Mouse (Mus musculus) neural tube, embryonic 12.5 days (tissue): ENCODE results near the gene Csrnp3. TPM values are rescaled to one million over a fixed set of nuclear protein-coding genes. Genes with fewer than 3 reads are reported as not detected.
"Not testable (repeated sequence)": the region's sequence is repeated elsewhere in the genome, so short reads cannot be mapped to it uniquely, and the experiment has no call there.

ENCODE experiments used
- ATAC-seq: fragments of 200-750 bp; cut with Nextera tagmentation; 2 replicates; pipeline ENCODE4 v1.8.0; 2017; ENCODE audit warnings: low read depth, mild to moderate bottlenecking, moderate TSS enrichment, moderate library complexity; ENCODE audit not compliant: low FRiP score
- H3K27ac ChIP-seq: fragments of 300-500 bp; sonication (generic); 2 replicates; pipeline ENCODE4 v1.5.1; 2016
- H3K27me3 ChIP-seq: fragments of 300-500 bp; sonication (generic); replicated peaks from 2 replicates; pipeline ENCODE4 v1.6.1; 2016; ENCODE audit warnings: mild to moderate bottlenecking
- H3K36me3 ChIP-seq: fragments of 300-500 bp; sonication (generic); 2 replicates; pipeline ENCODE4 v1.6.1; 2016; ENCODE audit warnings: mild to moderate bottlenecking
- H3K4me1 ChIP-seq: fragments of 300-500 bp; sonication (generic); 2 replicates; pipeline ENCODE4 v1.6.1; 2016
- H3K4me2 ChIP-seq: fragments of 300-500 bp; sonication (generic); replicated peaks from 2 replicates; pipeline ENCODE4 v1.6.1; 2016; ENCODE audit warnings: mild to moderate bottlenecking
- H3K4me3 ChIP-seq: fragments of 300-500 bp; sonication (generic); 2 replicates; pipeline ENCODE4 v1.5.1; 2016
- H3K9ac ChIP-seq: fragments of 300-500 bp; sonication (generic); 2 replicates; pipeline ENCODE4 v1.6.1; 2016; ENCODE audit warnings: mild to moderate bottlenecking
- H3K9me3 ChIP-seq: fragments of 300-500 bp; sonication (generic); 2 replicates; pipeline ENCODE4 v1.6.1; 2016; ENCODE audit warnings: mild to moderate bottlenecking
- WGBS: fragments of 180-500 bp; shearing (Covaris S2); methylation state at CpG from one replicate; pipeline ENCODE4 v1.1.7; 2016; 5-methylcytosine and 5-hydroxymethylcytosine counted together
- polyA plus RNA-seq: library from polyadenylated mRNA; unstranded; fragments of >200 nt; fragmentation: Nextera tagmentation; extraction: Ambion mirVana; gene quantifications from 2 replicates; pipeline ENCODE4 v1.2.1, GENCODE M21; 2016

Csrnp3 gene
- polyA plus RNA-seq, result 29.6 and 32.2 TPM in 2 replicates

- peak; percentile 83 for ATAC-seq
- Histone ChIP-seq H3K36me3 (no peaks in the 10 kb centered on the region), H3K4me1 (peaks cover 14% of the 10 kb centered on the region; the same call in 1 of the 2 replicates), H3K9ac (peak within 1 kb of the TSS; percentile 51), H3K27ac (no peak within 1 kb of the TSS), H3K27me3 (no peaks in the 10 kb centered on the region), H3K9me3 (no peaks in the 10 kb centered on the region), H3K4me2 (peak within 1 kb of the TSS; percentile 65), H3K4me3 (peak within 1 kb of the TSS; percentile 46)
- 0% methylated on average over 6 of the region's 6 CpGs for WGBS
Measured at GRCm38 (mm10) chr2:65845551-65845950, at the start of gene Csrnp3. Csrnp3 (plus strand) TSS chr2:65845767.

- H3K4me1 ChIP-seq, result no peaks in the 10 kb centered on the region
Measured at GRCm38 (mm10) chr2:65801054-65801709, 44.4 kb upstream of the Csrnp3 start.

GRCm38 (mm10) chr2:65806556-65806955 lies 39.0 kb upstream of the Csrnp3 start:
- no peaks in the 10 kb centered on the region for H3K9me3 ChIP-seq
- WGBS, result 96% methylated on average over 6 of the region's 6 CpGs
- no peak overlapping the region for H3K9ac ChIP-seq
- H3K4me1 ChIP-seq, result no peaks in the 10 kb centered on the region
- H3K27me3 ChIP-seq, result no peaks in the 10 kb centered on the region
- ATAC-seq, result no peak
- H3K4me3 ChIP-seq, result no peak overlapping the region
- H3K36me3 ChIP-seq, result no peaks in the 10 kb centered on the region
- no peak overlapping the region for H3K4me2 ChIP-seq
- no peak overlapping the region for H3K27ac ChIP-seq

More at GRCm38 (mm10) chr2:65801054-65801709, 44.4 kb upstream of the Csrnp3 start:
- Histone ChIP-seq H3K4me2 (no peak overlapping the region), H3K9me3 (peaks cover 7% of the 10 kb centered on the region), H3K9ac (no peak overlapping the region), H3K27me3 (no peaks in the 10 kb centered on the region), H3K27ac (no peak overlapping the region), H3K4me3 (no peak overlapping the region), H3K36me3 (no peaks in the 10 kb centered on the region)
- ATAC-seq, result no peak
- 89% methylated on average over 1 of the region's 1 CpGs for WGBS

GRCm38 (mm10) chr2:65811203-65811602 lies 34.4 kb upstream of the Csrnp3 start:
- not testable (repeated sequence) for H3K4me1 ChIP-seq, H3K9me3 ChIP-seq, H3K27ac ChIP-seq, H3K36me3 ChIP-seq, H3K4me2 ChIP-seq, H3K9ac ChIP-seq, ATAC-seq, H3K4me3 ChIP-seq, H3K27me3 ChIP-seq
- 76% methylated on average over 6 of the region's 6 CpGs for WGBS

- WGBS, result 48% methylated on average over 20 of the region's 20 CpGs
- H3K4me1 ChIP-seq, result no peaks in the 10 kb centered on the region
- no peaks in the 10 kb centered on the region for H3K36me3 ChIP-seq
- no peak overlapping the region for H3K4me3 ChIP-seq
- H3K9me3 ChIP-seq, result no peaks in the 10 kb centered on the region
- no peaks in the 10 kb centered on the region for H3K27me3 ChIP-seq
- ATAC-seq, result peak; percentile 72; the same call in 1 of the 2 replicates
- H3K9ac ChIP-seq, result no peak overlapping the region
- H3K4me2 ChIP-seq, result peak overlapping the region; percentile 19; the same call in 1 of the 2 replicates
- no peak overlapping the region for H3K27ac ChIP-seq
Measured at GRCm38 (mm10) chr2:65818080-65818796, 27.3 kb upstream of the Csrnp3 start.

GRCm38 (mm10) chr2:65820114-65820769 lies 25.3 kb upstream of the Csrnp3 start:
- 89% methylated on average over 4 of the region's 4 CpGs for WGBS
- no peak overlapping the region for H3K4me3 ChIP-seq
- H3K9me3 ChIP-seq, result no peaks in the 10 kb centered on the region
- no peaks in the 10 kb centered on the region for H3K27me3 ChIP-seq
- no peak for ATAC-seq
- H3K4me2 ChIP-seq, result no peak overlapping the region
- no peaks in the 10 kb centered on the region for H3K36me3 ChIP-seq
- no peaks in the 10 kb centered on the region for H3K4me1 ChIP-seq
- H3K27ac ChIP-seq, result no peak overlapping the region
- no peak overlapping the region for H3K9ac ChIP-seq

GRCm38 (mm10) chr2:65826314-65826713 lies 19.3 kb upstream of the Csrnp3 start:
- no peak for ATAC-seq
- Histone ChIP-seq H3K27me3 (no peaks in the 10 kb centered on the region), H3K9ac (no peak overlapping the region), H3K27ac (no peak overlapping the region), H3K4me2 (no peak overlapping the region), H3K4me3 (no peak overlapping the region), H3K36me3 (no peaks in the 10 kb centered on the region), H3K4me1 (no peaks in the 10 kb centered on the region), H3K9me3 (no peaks in the 10 kb centered on the region)
- WGBS, result 89% methylated on average over 2 of the region's 2 CpGs

- Histone ChIP-seq H3K36me3 (no peaks in the 10 kb centered on the region), H3K27ac (no peak overlapping the region), H3K4me2 (no peak overlapping the region), H3K4me3 (no peak overlapping the region), H3K9ac (no peak overlapping the region), H3K9me3 (no peaks in the 10 kb centered on the region), H3K4me1 (no peaks in the 10 kb centered on the region), H3K27me3 (no peaks in the 10 kb centered on the region)
- no peak for ATAC-seq
- WGBS, result 91% methylated on average over 6 of the region's 6 CpGs
Measured at GRCm38 (mm10) chr2:65826801-65827200, 18.8 kb upstream of the Csrnp3 start.

GRCm38 (mm10) chr2:65828699-65829098 lies 16.9 kb upstream of the Csrnp3 start:
- no peaks in the 10 kb centered on the region for H3K36me3 ChIP-seq
- H3K9me3 ChIP-seq, result no peaks in the 10 kb centered on the region
- WGBS, result 96% methylated on average over 1 of the region's 1 CpGs
- no peaks in the 10 kb centered on the region for H3K4me1 ChIP-seq
- no peak overlapping the region for H3K4me2 ChIP-seq
- H3K9ac ChIP-seq, result no peak overlapping the region
- ATAC-seq, result no peak
- no peaks in the 10 kb centered on the region for H3K27me3 ChIP-seq
- H3K4me3 ChIP-seq, result no peak overlapping the region
- H3K27ac ChIP-seq, result no peak overlapping the region

- Histone ChIP-seq H3K36me3 (no peaks in the 10 kb centered on the region), H3K9me3 (no peaks in the 10 kb centered on the region), H3K27me3 (no peaks in the 10 kb centered on the region), H3K4me3 (no peak overlapping the region), H3K27ac (no peak overlapping the region), H3K4me2 (0 out of 2 replicates have a peak overlapping the region, but pooled peaks have one; percentile 0), H3K9ac (no peak overlapping the region), H3K4me1 (no peaks in the 10 kb centered on the region)
- 63% methylated on average over 11 of the region's 11 CpGs for WGBS
- peak; percentile 50 for ATAC-seq
Measured at GRCm38 (mm10) chr2:65832738-65833395, 12.7 kb upstream of the Csrnp3 start.

- H3K4me2 ChIP-seq, result no peak overlapping the region
- 73% methylated on average over 7 of the region's 7 CpGs for WGBS
- no peaks in the 10 kb centered on the region for H3K4me1 ChIP-seq
Measured at GRCm38 (mm10) chr2:65833421-65833820, 12.1 kb upstream of the Csrnp3 start.

GRCm38 (mm10) chr2:65841606-65842005 lies 4.0 kb upstream of the Csrnp3 start:
- WGBS, result 74% methylated on average over 3 of the region's 3 CpGs
- no peak overlapping the region for H3K27ac ChIP-seq
- no peak overlapping the region for H3K9ac ChIP-seq
- ATAC-seq, result no peak
- no peak overlapping the region for H3K4me2 ChIP-seq
- no peaks in the 10 kb centered on the region for H3K9me3 ChIP-seq
- no peaks in the 10 kb centered on the region for H3K36me3 ChIP-seq
- no peaks in the 10 kb centered on the region for H3K27me3 ChIP-seq
- no peak overlapping the region for H3K4me3 ChIP-seq
- H3K4me1 ChIP-seq, result peaks cover 7% of the 10 kb centered on the region; the same call in 1 of the 2 replicates

More at GRCm38 (mm10) chr2:65833421-65833820, 12.1 kb upstream of the Csrnp3 start:
- Histone ChIP-seq H3K27me3 (no peaks in the 10 kb centered on the region), H3K4me3 (no peak overlapping the region), H3K27ac (no peak overlapping the region), H3K9ac (no peak overlapping the region), H3K36me3 (no peaks in the 10 kb centered on the region), H3K9me3 (no peaks in the 10 kb centered on the region)
- no peak for ATAC-seq
